Mouse (Mus musculus) bone marrow, adult 2 months (tissue): ENCODE measurements around the gene Zfp689.

ENCODE experiments used
- CTCF ChIP-seq: fragments of 200-500 bp; IDR thresholded peaks from 2 replicates; pipeline ENCODE4 v1.5.1; 2011; ENCODE audit warnings: low read length, control low read depth; ENCODE audit not compliant: control insufficient read depth, insufficient read depth
- POLR2A ChIP-seq: fragments of 200-500 bp; IDR thresholded peaks from 2 replicates; pipeline ENCODE4 v1.6.1; 2011; ENCODE audit warnings: low read depth, mild to moderate bottlenecking, control low read depth, low read length, borderline replicate concordance; ENCODE audit not compliant: control insufficient read depth

DNA sequence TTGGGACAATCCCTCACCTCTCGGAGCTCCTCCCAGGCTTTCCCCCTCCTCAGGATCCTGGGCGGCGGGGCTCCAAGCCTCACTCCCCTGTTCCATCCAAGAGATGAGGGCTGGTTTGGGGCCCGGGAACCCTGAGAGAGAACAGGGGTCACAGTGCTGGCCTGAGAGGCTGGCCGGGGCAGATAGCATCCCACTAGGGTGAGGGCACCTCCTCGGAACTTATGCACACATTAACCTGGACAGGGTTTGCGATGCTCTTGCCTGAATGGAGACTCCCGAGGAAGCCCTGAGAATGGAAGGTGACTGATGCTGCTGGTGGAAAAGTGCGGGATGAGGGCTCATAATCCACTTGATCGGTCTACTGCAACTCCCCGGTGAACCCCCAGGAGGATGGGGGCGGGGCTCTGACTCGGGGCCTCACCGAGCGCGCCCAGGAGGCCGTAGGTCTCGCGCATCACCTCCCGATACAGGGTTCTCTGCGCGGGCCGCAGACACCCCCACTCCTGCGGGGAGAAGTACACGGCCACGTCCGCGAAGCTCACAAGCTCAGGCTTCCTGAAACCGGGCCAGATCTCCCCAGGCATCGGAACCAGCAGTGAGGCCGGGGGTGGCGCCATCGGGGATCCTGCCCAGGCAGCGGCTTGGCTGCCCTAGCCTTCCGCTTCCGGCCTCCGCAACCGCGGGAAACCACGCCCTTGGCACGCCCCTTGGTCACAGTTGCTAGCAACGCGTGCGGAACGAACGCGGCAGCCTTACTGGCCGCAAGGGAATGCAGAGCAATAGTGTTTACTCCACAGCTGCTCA lies 27.4 kb downstream of the Zfp689 start, which contains the start of gene Zfp688:
- TF ChIP-seq CTCF, result peak; percentile 25; the same call in 1 of the 2 replicates
- TF ChIP-seq POLR2A, result peak; percentile 96; the same call in 1 of the 2 replicates
